Mouse (Mus musculus) G1E (cell line): Measurements from ENCODE around the gene Tsga10.

ENCODE experiments used
- CTCF ChIP-seq: IDR thresholded peaks from 2 replicates; pipeline ENCODE4 v1.5.1; 2012; ENCODE audit warnings: low read depth, low read length, inconsistent platforms, mixed read lengths
- GATA1 ChIP-seq: IDR thresholded peaks from 2 replicates; pipeline ENCODE4 v1.6.1; 2012; ENCODE audit warnings: borderline replicate concordance, low read length, inconsistent platforms, mixed read lengths

DNA sequence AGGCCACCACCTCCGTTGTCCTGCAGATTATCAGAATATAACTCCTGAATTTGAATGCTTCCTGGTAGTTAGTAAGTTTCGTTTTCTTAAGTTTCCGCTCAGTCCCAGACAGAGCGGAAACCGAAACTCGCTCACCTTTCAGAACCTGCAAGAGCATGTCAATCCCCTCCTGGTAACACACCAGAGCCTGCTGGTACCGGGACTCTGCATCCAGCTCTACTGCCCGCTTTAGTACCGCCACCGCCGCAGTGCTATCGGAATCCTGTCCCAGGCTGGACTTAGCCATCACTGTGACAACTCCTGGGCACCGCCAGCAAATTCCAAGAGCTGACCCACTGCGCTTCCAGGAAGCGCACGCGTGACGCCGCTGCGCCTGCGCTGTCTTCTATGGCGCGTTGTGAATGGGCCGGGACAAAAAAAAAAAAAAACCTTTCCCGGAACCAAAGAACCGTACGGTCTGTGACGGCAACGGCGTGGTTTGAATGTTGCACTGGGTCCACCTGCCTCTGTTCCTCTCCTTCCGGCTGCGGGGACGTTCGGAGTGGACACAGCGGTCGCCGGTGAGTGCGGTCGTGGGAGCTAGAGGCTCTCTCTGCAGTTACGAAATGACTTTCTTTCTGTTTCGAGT is 23.9 kb upstream of the Tsga10 start, which contains the start of the genes Mitd1 and Mrpl30:
- TF ChIP-seq CTCF (no peak), GATA1 (no peak)
